Mouse (Mus musculus) myocyte (in vitro differentiated cells): ENCODE data around the gene Baiap2.

ENCODE experiments used
- MAX ChIP-seq: IDR thresholded peaks from one replicate; pipeline ENCODE4 v1.6.1; 2011; ENCODE audit warnings: low read depth, mild to moderate bottlenecking, control low read depth
- POLR2A ChIP-seq: IDR thresholded peaks from one replicate; pipeline ENCODE4 v1.6.1; 2011; ENCODE audit warnings: low read depth, mild to moderate bottlenecking, control low read depth, moderate library complexity; ENCODE audit not compliant: insufficient read length
- TCF12 ChIP-seq: IDR thresholded peaks from one replicate; pipeline ENCODE4 v1.6.1; 2011; ENCODE audit warnings: mild to moderate bottlenecking, control low read depth; ENCODE audit not compliant: poor library complexity, insufficient read depth, severe bottlenecking

DNA sequence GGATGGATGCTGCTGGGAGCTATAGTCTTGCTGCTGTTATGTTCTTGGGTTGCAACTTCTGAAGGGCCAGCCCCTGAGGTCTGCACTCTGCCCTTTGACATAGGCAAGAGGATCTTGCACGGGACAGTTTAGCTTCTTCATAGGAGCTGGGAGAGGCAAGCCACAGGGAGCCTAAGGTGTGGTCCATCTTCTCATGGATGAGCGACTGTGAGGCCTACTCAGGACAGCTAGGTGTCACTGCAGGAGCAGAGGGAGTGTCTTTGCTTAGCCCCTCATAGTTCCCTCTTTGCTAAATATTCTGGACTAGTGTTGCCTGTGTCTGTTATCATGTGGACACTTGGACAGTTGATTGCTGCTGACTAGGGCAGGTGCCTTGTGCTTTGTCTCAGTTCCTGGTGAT, 5.3 kb downstream of the Baiap2 start:
- TF ChIP-seq MAX (no peak), POLR2A (no peak), TCF12 (no peak)
